Mouse (Mus musculus) liver, embryonic 14.5 days (tissue): ENCODE measurements around the gene Fam229b.

Source experiments
- CTCF ChIP-seq: IDR thresholded peaks from 2 replicates; pipeline ENCODE4 v1.5.1; 2016; ENCODE audit warnings: antibody characterized with exemption, low read depth, control low read depth
- EP300 ChIP-seq: IDR thresholded peaks from 2 replicates; pipeline ENCODE4 v1.6.1; 2016; ENCODE audit warnings: antibody characterized with exemption, low read depth

GRCm38 (mm10) chr10:39098746-39099145, 35.0 kb downstream of the Fam229b start:
- TF ChIP-seq CTCF (no peak), EP300 (no peak)
